Mouse (Mus musculus) stomach, embryonic 16.5 days (tissue): Measurements from ENCODE around the gene Agap1. TPM values are rescaled to one million over a fixed set of nuclear protein-coding genes. Genes with fewer than 3 reads are reported as not detected.

Source experiments
- ATAC-seq: fragments of 200-750 bp; cut with Nextera tagmentation; 2 replicates; pipeline ENCODE4 v1.8.0; 2017; ENCODE audit warnings: moderate number of reproducible peaks, moderate TSS enrichment; ENCODE audit not compliant: insufficient read depth, low FRiP score
- H3K27ac ChIP-seq: fragments of 300-500 bp; sonication (generic); 2 replicates; pipeline ENCODE4 v1.5.1; 2014; ENCODE audit warnings: low read length
- H3K27me3 ChIP-seq: fragments of 300-500 bp; sonication (generic); 2 replicates; pipeline ENCODE4 v1.6.1; 2014; ENCODE audit warnings: low read length, control low read depth, mixed read lengths; ENCODE audit not compliant: control insufficient read depth, insufficient read depth
- H3K36me3 ChIP-seq: fragments of 300-500 bp; sonication (generic); 2 replicates; pipeline ENCODE4 v1.6.1; 2014; ENCODE audit warnings: low read length; ENCODE audit not compliant: control insufficient read depth, insufficient read depth
- H3K4me1 ChIP-seq: fragments of 300-500 bp; sonication (generic); 2 replicates; pipeline ENCODE4 v1.6.1; 2014; ENCODE audit warnings: low read length, control low read depth, mixed read lengths; ENCODE audit not compliant: control insufficient read depth, insufficient read depth
- H3K4me2 ChIP-seq: fragments of 300-500 bp; sonication (generic); 2 replicates; pipeline ENCODE4 v1.6.1; 2014; ENCODE audit warnings: low read depth, low read length, mixed read lengths
- H3K4me3 ChIP-seq: fragments of 300-500 bp; sonication (generic); replicated peaks from 2 replicates; pipeline ENCODE4 v1.5.1; 2014; ENCODE audit warnings: mild to moderate bottlenecking, low read length
- H3K9ac ChIP-seq: fragments of 300-500 bp; sonication (generic); 2 replicates; pipeline ENCODE4 v1.6.1; 2014; ENCODE audit warnings: low read length
- H3K9me3 ChIP-seq: fragments of 300-500 bp; sonication (generic); replicated peaks from 2 replicates; pipeline ENCODE4 v1.6.1; 2016; ENCODE audit warnings: low read length, control low read depth; ENCODE audit not compliant: control insufficient read depth
- WGBS: fragments of 180-500 bp; shearing (Covaris S2); extraction: QIAGEN DNeasy Blood & Tissue Kit; methylation state at CpG from one replicate; pipeline ENCODE4 v1.1.7; 2014; 5-methylcytosine and 5-hydroxymethylcytosine counted together
- polyA plus RNA-seq: library from polyadenylated mRNA; unstranded; fragments of >200 nt; fragmentation: Nextera tagmentation; extraction: Ambion mirVana; gene quantifications from 2 replicates; pipeline ENCODE4 v1.2.1, GENCODE M21; 2015

Gene Agap1
- polyA plus RNA-seq, 1 experiment from 2014 or later: 5.8 TPM

DNA sequence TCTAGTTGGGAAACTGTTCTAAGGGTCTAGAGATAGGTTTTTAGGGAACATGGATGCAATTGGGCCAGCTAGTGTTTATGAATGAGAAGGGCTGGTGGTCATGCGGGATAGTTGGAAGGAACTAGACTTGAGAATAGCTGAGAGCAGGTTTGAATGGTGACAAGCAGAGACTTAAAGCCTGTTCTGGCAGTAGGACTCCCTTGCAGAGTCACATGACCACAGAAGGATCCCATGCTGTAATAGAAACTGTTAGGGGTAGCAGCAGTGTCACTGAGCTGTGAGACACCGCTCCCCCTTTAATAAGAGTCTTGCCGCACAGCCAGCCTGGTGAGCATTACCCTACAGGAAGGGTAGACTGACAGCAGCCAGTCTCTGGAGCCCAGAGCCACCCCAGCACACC, 201.6 kb downstream of the Agap1 start:
- no peaks in the 10 kb centered on the region for H3K4me1 ChIP-seq
- no peaks in the 10 kb centered on the region for H3K27me3 ChIP-seq
- no peak for ATAC-seq
- no peak overlapping the region for H3K4me3 ChIP-seq
- H3K9me3 ChIP-seq: 0 out of 2 replicates have a peak, but pooled peaks cover 5% of the 10 kb centered on the region
- H3K4me2 ChIP-seq: no peak overlapping the region
- WGBS: 96% methylated on average over 3 of the region's 3 CpGs
- no peak overlapping the region for H3K27ac ChIP-seq
- no peaks in the 10 kb centered on the region for H3K36me3 ChIP-seq
- no peak overlapping the region for H3K9ac ChIP-seq

DNA sequence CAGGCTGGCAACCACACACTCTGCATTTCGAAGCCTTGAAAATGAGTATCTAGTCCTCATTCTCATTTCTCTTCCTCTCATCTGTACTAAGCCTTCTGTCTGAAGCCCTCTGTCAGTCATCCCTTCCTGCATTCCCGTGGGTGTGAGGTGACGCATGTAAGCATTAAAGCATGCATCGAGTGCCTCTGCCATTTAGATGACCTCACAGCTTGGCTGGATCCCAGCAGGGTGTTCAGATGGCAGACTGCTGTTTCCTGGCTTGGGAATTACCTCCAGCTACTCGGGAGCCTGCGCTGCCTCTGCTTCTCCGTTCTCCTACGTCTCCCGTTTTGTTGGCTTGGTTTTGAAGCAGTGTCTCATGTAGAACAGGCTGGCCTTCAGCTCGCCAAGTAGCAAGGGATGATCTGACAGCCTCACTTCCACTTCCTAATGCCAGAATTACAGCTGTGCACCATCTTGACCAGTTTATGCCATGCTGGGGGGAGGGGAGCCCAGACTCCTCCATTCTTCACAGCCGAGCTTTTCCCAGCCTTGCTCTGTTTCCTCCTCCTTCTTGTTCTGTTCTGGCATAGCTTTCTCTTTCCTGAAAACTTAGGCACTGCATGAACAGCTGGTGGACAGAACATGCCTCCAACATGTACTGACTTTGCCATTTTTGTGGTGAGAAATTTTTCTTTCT, 202.2 kb downstream of the Agap1 start:
- Histone ChIP-seq H3K9me3 (0 out of 2 replicates have a peak, but pooled peaks cover 5% of the 10 kb centered on the region), H3K4me3 (no peak overlapping the region), H3K4me2 (no peak overlapping the region), H3K27ac (no peak overlapping the region), H3K4me1 (no peaks in the 10 kb centered on the region), H3K36me3 (no peaks in the 10 kb centered on the region), H3K27me3 (no peaks in the 10 kb centered on the region), H3K9ac (no peak overlapping the region)
- 42% methylated on average over 11 of the region's 11 CpGs for WGBS
- no peak for ATAC-seq

DNA sequence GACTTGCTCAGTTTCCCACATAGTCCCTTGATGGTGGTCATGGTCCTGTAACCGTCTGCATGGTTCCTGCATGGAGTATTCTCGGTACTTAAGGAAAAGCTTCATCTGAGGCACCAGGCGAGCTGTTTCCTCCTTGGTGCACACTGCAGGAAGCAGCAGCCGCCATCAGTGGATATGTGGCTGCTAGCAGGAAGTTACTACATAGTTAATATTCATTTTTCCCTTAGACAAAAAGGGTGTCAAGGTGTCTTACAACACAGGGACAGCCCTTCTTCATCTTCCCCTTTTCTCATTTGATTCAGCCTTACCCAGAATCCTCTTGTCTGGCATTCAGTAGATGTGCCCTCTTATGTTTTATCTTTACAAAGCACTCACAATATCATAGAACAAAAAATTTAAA, 206.2 kb downstream of the Agap1 start:
- WGBS: 81% methylated on average over 4 of the region's 4 CpGs
- Histone ChIP-seq H3K27me3 (no peaks in the 10 kb centered on the region), H3K4me3 (no peak overlapping the region), H3K4me2 (no peak overlapping the region), H3K36me3 (no peaks in the 10 kb centered on the region), H3K9ac (no peak overlapping the region), H3K9me3 (0 out of 2 replicates have a peak, but pooled peaks cover 5% of the 10 kb centered on the region), H3K27ac (no peak overlapping the region), H3K4me1 (no peaks in the 10 kb centered on the region)
- no peak for ATAC-seq

DNA sequence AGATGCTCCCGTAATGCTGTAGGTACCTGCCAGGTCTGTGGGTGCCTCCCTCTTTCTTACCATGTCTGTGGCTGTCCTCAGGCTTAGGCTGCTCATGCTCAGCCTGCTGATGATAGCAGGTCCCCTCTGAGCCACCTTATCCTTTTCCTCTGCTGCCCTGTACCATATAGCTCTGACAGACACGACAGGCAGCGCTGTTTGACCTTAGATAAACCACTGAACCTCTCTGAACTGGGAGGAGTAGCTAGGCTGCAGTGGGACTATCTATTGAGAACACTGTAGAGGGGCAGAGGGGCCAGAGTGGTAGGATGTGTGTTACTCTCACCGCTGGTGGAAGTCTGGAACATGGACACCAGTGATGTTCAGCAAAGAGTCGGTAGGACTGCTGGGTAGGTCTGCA, 211.5 kb downstream of the Agap1 start:
- H3K27ac ChIP-seq: no peak overlapping the region
- no peak overlapping the region for H3K4me3 ChIP-seq
- no peaks in the 10 kb centered on the region for H3K27me3 ChIP-seq
- no peaks in the 10 kb centered on the region for H3K4me1 ChIP-seq
- H3K9me3 ChIP-seq: no peaks in the 10 kb centered on the region
- H3K4me2 ChIP-seq: no peak overlapping the region
- no peaks in the 10 kb centered on the region for H3K36me3 ChIP-seq
- no peak for ATAC-seq
- no peak overlapping the region for H3K9ac ChIP-seq
- WGBS: 86% methylated on average over 5 of the region's 5 CpGs

DNA sequence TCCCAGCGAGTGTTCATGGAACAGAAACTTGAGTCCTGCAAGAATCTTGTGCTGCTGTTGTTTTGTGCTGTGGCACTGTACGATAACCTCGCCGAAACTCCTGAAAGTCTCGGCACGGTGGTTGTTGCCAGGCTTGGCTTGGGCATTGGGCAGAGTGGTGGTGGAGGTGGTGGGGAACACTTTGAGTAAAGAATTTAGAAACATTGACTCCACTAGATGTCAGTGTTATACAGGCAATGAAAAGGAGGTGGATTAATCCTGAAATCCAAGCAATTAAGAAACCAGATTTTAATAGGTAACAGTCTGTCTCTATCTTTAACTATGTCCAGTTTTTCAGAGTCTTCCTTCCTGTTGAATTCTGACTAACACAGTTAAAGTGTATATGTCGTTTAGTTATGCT, 212.8 kb downstream of the Agap1 start:
- Histone ChIP-seq H3K4me2 (no peak overlapping the region), H3K4me3 (no peak overlapping the region), H3K9me3 (no peaks in the 10 kb centered on the region), H3K9ac (no peak overlapping the region), H3K4me1 (no peaks in the 10 kb centered on the region), H3K27ac (no peak overlapping the region), H3K36me3 (no peaks in the 10 kb centered on the region), H3K27me3 (no peaks in the 10 kb centered on the region)
- ATAC-seq: no peak
- WGBS: 87% methylated on average over 7 of the region's 7 CpGs

DNA sequence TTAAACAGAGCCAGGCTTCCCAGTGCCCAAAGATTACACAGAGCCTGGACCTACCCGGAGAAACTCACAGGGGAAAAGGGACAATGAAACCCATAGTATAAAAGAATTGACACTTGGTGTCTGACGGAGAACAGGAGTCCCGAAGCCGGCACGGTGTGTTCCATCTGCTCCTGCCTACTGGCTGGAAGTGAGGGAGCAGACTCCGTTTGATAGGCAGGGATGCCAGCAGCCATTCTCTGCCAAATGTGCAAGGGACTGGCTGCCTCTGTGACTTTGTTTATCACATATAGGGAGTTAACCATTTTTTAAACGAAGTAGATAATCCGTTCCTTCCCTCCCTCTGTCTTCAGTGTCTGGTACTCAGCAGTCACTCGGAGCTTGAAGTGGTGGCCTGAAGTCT, 214.0 kb downstream of the Agap1 start:
- Histone ChIP-seq H3K36me3 (peaks cover 9% of the 10 kb centered on the region; the same call in 1 of the 2 replicates), H3K4me2 (no peak overlapping the region), H3K9me3 (no peaks in the 10 kb centered on the region), H3K4me1 (no peaks in the 10 kb centered on the region), H3K9ac (no peak overlapping the region), H3K4me3 (no peak overlapping the region), H3K27me3 (no peaks in the 10 kb centered on the region), H3K27ac (no peak overlapping the region)
- WGBS: 68% methylated on average over 9 of the region's 9 CpGs
- no peak for ATAC-seq

DNA sequence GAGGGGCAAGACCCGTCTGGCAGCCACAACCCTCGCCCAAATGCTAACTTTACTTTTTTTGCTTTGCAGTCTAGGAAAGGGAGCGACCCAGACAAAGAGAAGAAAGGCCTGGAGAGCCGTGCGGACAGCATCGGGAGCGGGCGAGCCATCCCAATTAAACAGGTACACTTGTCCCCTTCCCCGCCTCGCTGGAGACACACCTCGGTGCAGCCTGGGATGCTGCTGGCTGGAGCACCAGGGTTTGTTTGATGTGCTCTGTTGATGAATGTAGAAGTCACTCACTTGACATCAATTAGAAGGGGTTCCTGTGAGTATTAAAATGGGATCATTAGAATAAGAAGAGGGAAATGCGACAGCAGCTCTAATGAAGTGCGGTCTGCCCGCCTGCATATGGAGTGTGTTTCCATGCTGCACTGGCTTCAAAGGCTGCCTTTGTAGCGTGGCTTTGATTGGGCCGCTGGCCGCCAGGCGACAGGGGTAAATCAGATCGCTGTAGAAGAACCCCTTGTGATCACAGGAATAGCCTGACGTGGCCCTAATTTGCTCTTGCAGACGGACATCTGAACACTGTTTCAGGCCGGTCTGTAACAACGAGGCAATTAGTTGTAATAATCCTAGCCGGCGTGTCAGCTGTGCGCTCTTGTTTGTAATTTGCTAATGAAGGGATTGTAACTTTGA, 216.6 kb downstream of the Agap1 start:
- H3K9ac ChIP-seq: no peak overlapping the region
- H3K4me1 ChIP-seq: no peaks in the 10 kb centered on the region
- H3K4me2 ChIP-seq: no peak overlapping the region
- no peak for ATAC-seq
- H3K4me3 ChIP-seq: no peak overlapping the region
- no peaks in the 10 kb centered on the region for H3K9me3 ChIP-seq
- no peak overlapping the region for H3K27ac ChIP-seq
- WGBS: 86% methylated on average over 26 of the region's 26 CpGs
- H3K36me3 ChIP-seq: peaks cover 10% of the 10 kb centered on the region
- no peaks in the 10 kb centered on the region for H3K27me3 ChIP-seq

DNA sequence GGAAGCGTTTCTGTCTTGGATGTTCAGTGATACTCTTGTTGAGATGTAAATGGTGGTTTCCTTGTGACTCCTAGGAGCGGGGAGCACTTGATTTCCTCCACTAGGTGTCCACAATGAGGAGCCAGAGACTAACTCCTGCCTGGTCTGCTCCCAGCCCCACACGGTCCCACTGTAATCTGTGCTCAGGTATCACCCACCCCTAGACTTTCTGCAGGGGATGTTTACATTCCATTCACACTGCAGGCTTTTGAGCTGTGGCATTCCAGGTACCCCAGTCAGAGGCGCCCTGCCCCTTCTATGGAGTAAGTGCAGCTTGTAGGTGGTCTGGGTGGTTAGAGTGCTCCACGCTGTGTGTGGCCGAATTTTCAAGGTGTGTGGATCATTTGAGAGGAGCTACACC, 218.5 kb downstream of the Agap1 start:
- no peak overlapping the region for H3K4me2 ChIP-seq
- 70% methylated on average over 6 of the region's 6 CpGs for WGBS
- ATAC-seq: 0 out of 2 replicates have a peak, but pooled peaks have one; percentile 29
- no peaks in the 10 kb centered on the region for H3K9me3 ChIP-seq
- no peak overlapping the region for H3K4me3 ChIP-seq
- no peaks in the 10 kb centered on the region for H3K27me3 ChIP-seq
- no peak overlapping the region for H3K27ac ChIP-seq
- H3K9ac ChIP-seq: no peak overlapping the region
- H3K36me3 ChIP-seq: peaks cover 10% of the 10 kb centered on the region
- no peaks in the 10 kb centered on the region for H3K4me1 ChIP-seq

DNA sequence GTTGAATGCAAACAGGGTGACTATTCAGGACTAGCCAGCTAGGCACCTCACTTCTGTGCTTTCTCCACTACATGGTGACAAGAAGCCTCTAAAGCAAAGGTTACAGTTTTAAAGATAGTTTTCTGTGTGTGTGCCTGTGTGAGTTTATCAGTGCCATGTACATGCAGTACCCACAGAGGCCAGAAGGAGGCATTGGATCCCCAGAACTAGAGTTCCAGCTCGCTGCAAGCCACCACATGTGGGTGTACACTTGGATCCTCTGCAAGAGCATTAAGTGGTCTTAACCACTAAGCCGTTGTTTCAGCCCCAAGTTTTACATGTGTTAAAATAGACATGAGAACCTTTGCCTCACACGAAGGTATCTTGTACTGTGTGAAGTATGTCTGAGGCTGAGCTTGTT, 219.1 kb downstream of the Agap1 start:
- Histone ChIP-seq H3K9me3 (no peaks in the 10 kb centered on the region), H3K4me1 (no peaks in the 10 kb centered on the region), H3K36me3 (peaks cover 10% of the 10 kb centered on the region), H3K4me3 (no peak overlapping the region), H3K4me2 (no peak overlapping the region), H3K27me3 (no peaks in the 10 kb centered on the region), H3K9ac (no peak overlapping the region), H3K27ac (no peak overlapping the region)
- WGBS: 93% methylated on average over 3 of the region's 3 CpGs
- no peak for ATAC-seq
